Mouse (Mus musculus) embryonic facial prominence, embryonic 13.5 days (tissue): ENCODE results near the gene Gnaq. TPM values are rescaled to one million over a fixed set of nuclear protein-coding genes. Genes with fewer than 3 reads are reported as not detected.

Experiments used
- ATAC-seq: fragments of 200-750 bp; cut with Nextera tagmentation; 2 replicates; pipeline ENCODE4 v1.8.0; 2017; ENCODE audit warnings: low read depth; ENCODE audit not compliant: insufficient number of reproducible peaks, insufficient read depth, low FRiP score, low TSS enrichment
- H3K27ac ChIP-seq: fragments of 300-500 bp; sonication (generic); 2 replicates; pipeline ENCODE4 v1.5.1; 2015; ENCODE audit warnings: moderate library complexity, mild to moderate bottlenecking, inconsistent platforms
- H3K27me3 ChIP-seq: fragments of 300-500 bp; sonication (generic); 2 replicates; pipeline ENCODE4 v1.6.1; 2015; ENCODE audit warnings: mild to moderate bottlenecking, inconsistent platforms
- H3K36me3 ChIP-seq: fragments of 300-500 bp; sonication (generic); 2 replicates; pipeline ENCODE4 v1.6.1; 2015; ENCODE audit warnings: mild to moderate bottlenecking, inconsistent platforms
- H3K4me1 ChIP-seq: fragments of 300-500 bp; sonication (generic); 2 replicates; pipeline ENCODE4 v1.6.1; 2015; ENCODE audit warnings: inconsistent platforms
- H3K4me2 ChIP-seq: fragments of 300-500 bp; sonication (generic); 2 replicates; pipeline ENCODE4 v1.6.1; 2015; ENCODE audit warnings: moderate library complexity, mild to moderate bottlenecking, inconsistent platforms
- H3K4me3 ChIP-seq: fragments of 300-500 bp; sonication (generic); 2 replicates; pipeline ENCODE4 v1.5.1; 2015; ENCODE audit warnings: mild to moderate bottlenecking, inconsistent platforms
- H3K9ac ChIP-seq: fragments of 300-500 bp; sonication (generic); 2 replicates; pipeline ENCODE4 v1.6.1; 2015; ENCODE audit warnings: mild to moderate bottlenecking, inconsistent platforms
- H3K9me3 ChIP-seq: fragments of 300-500 bp; sonication (generic); 2 replicates; pipeline ENCODE4 v1.6.1; 2016; ENCODE audit warnings: inconsistent platforms
- WGBS: fragments of 180-500 bp; shearing (Covaris S2); methylation state at CpG from one replicate; pipeline ENCODE4 v1.1.7; 2015; ENCODE audit warnings: mixed read lengths; 5-methylcytosine and 5-hydroxymethylcytosine counted together
- polyA plus RNA-seq: library from polyadenylated mRNA; unstranded; fragments of >200 nt; fragmentation: Nextera tagmentation; extraction: Ambion mirVana; gene quantifications from 2 replicates; pipeline ENCODE4 v1.2.1, GENCODE M21; 2015

Gnaq gene
- polyA plus RNA-seq, 1 experiment from 2014 or later = 29.9 TPM

DNA sequence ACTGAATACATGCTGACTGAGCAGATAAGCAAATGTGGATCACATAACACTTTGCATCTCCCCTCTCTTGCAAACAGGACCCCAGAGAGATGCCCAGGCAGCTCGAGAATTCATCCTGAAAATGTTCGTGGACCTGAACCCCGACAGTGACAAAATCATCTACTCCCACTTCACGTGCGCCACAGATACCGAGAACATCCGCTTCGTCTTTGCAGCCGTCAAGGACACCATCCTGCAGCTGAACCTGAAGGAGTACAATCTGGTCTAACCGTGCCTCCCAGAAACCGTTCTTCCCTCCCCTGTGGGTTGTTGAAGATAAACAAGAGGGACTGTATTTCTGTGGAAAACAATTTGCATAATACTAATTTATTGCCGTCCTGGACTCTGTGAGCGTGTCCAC, 250.5 kb downstream of the Gnaq start:
- Histone ChIP-seq H3K36me3 (peaks cover 24% of the 10 kb centered on the region), H3K4me1 (no peaks in the 10 kb centered on the region), H3K9me3 (no peaks in the 10 kb centered on the region), H3K4me3 (no peak overlapping the region), H3K27me3 (no peaks in the 10 kb centered on the region), H3K9ac (no peak overlapping the region), H3K4me2 (no peak overlapping the region), H3K27ac (no peak overlapping the region)
- ATAC-seq = no peak
- 87% methylated on average over 13 of the region's 13 CpGs for WGBS

DNA sequence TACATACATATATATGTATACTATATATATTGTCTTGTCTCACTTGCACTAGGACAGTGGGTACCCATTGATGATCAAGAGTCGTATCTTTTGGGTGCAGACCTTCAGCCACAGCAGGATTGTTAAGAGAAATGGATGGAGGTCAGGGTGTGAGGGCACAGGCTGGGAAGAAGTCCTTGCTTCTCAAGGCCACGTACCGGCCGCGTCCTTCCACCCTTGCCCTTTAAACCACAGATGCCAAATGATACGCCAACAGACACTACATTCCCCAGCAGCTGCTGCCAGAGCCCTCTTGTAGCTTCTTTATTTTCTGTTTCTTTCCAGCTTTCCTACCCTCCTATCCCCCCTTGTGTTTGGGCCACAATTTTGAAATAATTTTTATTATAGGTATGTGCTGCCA, 251.5 kb downstream of the Gnaq start:
- no peak overlapping the region for H3K27ac ChIP-seq
- ATAC-seq = no peak
- WGBS = 91% methylated on average over 6 of the region's 6 CpGs
- no peak overlapping the region for H3K9ac ChIP-seq
- H3K27me3 ChIP-seq = no peaks in the 10 kb centered on the region
- H3K4me1 ChIP-seq = 0 out of 2 replicates have a peak, but pooled peaks cover 7% of the 10 kb centered on the region
- H3K9me3 ChIP-seq = no peaks in the 10 kb centered on the region
- no peak overlapping the region for H3K4me2 ChIP-seq
- no peak overlapping the region for H3K4me3 ChIP-seq
- H3K36me3 ChIP-seq = peaks cover 15% of the 10 kb centered on the region

DNA sequence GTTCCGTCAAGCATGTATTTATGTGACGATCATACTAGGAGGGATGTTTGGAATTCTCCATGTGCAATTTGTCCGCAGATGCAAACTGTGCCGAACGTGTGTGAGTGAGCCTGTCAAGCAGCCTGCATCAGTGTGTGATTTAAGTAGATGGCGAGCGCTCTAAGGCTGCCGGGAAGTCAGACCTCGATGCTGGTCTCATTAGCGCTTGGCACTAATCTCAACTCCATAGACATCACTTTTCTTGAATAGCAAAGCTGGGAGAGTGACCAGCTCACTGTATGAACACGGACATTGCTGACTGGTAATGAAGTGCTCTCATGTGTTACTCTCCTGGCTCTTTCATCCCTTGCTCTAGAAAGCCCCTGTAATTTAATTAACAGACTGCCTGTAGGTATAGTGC, 252.3 kb downstream of the Gnaq start:
- Histone ChIP-seq H3K36me3 (peaks cover 11% of the 10 kb centered on the region), H3K4me3 (no peak overlapping the region), H3K4me2 (no peak overlapping the region), H3K27ac (no peak overlapping the region), H3K27me3 (no peaks in the 10 kb centered on the region), H3K9ac (no peak overlapping the region), H3K4me1 (0 out of 2 replicates have a peak, but pooled peaks cover 8% of the 10 kb centered on the region), H3K9me3 (no peaks in the 10 kb centered on the region)
- ATAC-seq = no peak
- 76% methylated on average over 11 of the region's 11 CpGs for WGBS

DNA sequence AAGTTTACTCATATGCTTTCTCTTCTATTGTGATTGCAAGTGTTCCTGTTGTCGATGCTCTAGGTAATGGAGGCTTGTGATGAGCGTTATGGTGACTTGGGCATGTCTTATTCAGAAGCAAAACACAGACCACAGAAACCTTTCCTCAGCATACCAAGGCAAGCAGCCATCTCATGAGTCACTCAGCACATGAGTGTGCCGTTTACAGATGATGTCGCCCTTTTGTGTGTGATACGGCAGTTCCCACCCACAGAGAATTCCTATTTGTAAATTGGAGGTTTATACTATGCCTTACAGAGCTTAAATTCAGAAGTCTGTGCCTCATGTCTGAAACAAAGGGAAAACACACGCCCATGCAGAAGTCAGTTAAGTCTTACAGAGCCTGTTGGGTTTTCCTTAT, 253.9 kb downstream of the Gnaq start:
- peaks cover 11% of the 10 kb centered on the region for H3K36me3 ChIP-seq
- no peak overlapping the region for H3K27ac ChIP-seq
- H3K4me1 ChIP-seq = 0 out of 2 replicates have a peak, but pooled peaks cover 8% of the 10 kb centered on the region
- no peak overlapping the region for H3K4me3 ChIP-seq
- H3K9ac ChIP-seq = no peak overlapping the region
- H3K9me3 ChIP-seq = no peaks in the 10 kb centered on the region
- no peak overlapping the region for H3K4me2 ChIP-seq
- H3K27me3 ChIP-seq = no peaks in the 10 kb centered on the region
- no peak for ATAC-seq
- WGBS = 81% methylated on average over 6 of the region's 6 CpGs

DNA sequence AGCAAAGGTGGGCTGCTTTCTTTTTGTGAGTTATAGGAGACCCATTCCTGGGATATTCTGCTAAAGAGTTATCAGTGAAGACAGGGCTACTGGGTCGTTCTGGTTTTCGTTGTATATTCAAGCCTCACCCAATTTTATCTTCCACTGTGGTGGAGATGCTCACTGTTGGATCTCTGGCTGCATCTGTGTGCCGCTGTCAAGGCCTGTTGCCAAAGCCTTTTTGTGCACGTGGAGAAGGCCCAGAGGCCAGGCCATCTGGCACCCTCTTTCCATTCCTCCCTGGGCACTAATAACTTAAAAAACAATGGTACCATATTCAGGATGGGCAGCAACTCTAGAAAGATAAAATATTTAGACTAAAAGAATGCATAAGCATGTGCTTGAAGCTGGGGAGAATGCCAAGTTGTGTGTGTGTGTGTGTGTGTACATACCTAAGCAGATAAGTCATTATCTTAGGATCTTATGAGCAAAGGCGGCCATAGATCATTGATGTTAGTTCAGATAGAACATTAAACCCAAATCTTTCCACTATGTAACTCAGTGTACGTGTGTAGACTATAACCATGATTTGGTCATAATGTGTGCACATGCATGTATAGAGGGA, 257.7 kb downstream of the Gnaq start:
- 89% methylated on average over 6 of the region's 6 CpGs for WGBS
- peaks cover 11% of the 10 kb centered on the region; the same call in 1 of the 2 replicates for H3K36me3 ChIP-seq
- 0 out of 2 replicates have a peak, but pooled peaks cover 8% of the 10 kb centered on the region for H3K4me1 ChIP-seq
- no peak overlapping the region for H3K9ac ChIP-seq
- H3K4me2 ChIP-seq = no peak overlapping the region
- no peak for ATAC-seq
- H3K27me3 ChIP-seq = no peaks in the 10 kb centered on the region
- H3K9me3 ChIP-seq = no peaks in the 10 kb centered on the region
- H3K4me3 ChIP-seq = no peak overlapping the region
- H3K27ac ChIP-seq = no peak overlapping the region

DNA sequence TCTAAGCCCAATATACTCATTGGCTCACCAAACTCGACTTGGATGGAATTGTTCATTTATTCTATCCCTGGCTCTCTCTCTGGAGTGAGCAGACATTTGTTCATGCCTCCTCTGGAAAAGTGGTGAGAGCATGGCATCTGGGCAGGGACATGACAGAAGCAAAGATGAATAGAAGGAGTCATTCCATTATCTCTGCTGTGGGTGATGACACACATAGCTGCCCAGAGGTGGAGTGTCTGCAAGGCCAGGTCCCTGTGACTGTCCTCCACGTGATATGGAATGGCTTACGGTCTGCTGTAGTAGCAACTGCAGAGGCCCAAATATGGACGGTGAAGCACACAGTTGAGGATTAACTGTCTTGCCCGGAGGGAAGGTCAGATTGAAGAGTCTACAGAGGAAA, 261.8 kb downstream of the Gnaq start:
- no peaks in the 10 kb centered on the region for H3K9me3 ChIP-seq
- no peak overlapping the region for H3K4me3 ChIP-seq
- no peaks in the 10 kb centered on the region for H3K27me3 ChIP-seq
- no peak overlapping the region for H3K4me2 ChIP-seq
- H3K9ac ChIP-seq = no peak overlapping the region
- no peak overlapping the region for H3K27ac ChIP-seq
- 0 out of 2 replicates have a peak, but pooled peaks cover 4% of the 10 kb centered on the region for H3K36me3 ChIP-seq
- 88% methylated on average over 5 of the region's 5 CpGs for WGBS
- ATAC-seq = no peak
- no peaks in the 10 kb centered on the region for H3K4me1 ChIP-seq

DNA sequence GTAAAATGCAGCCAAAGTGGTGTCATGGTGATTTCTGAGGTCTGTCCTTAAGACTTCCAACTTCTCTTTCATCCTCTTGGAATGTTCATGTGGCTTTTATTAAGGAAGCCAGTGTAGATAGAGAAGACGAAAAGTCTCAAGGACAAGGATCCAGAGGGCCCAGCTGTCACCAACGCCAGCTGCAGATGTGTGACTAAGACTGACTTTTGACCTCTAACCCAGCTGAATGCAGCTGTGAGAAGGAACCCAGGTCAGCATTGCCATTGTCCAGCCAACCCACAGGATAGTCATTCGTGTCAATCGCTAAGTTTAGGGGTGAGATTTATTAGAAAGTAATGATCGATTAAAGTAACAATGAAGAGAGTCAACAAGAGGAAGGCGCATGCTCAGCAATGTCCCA, 270.5 kb downstream of the Gnaq start:
- Histone ChIP-seq H3K4me3 (no peak overlapping the region), H3K9me3 (no peaks in the 10 kb centered on the region), H3K4me1 (no peaks in the 10 kb centered on the region), H3K4me2 (no peak overlapping the region), H3K27ac (no peak overlapping the region), H3K9ac (no peak overlapping the region), H3K36me3 (no peaks in the 10 kb centered on the region), H3K27me3 (no peaks in the 10 kb centered on the region)
- no peak for ATAC-seq
- 65% methylated on average over 6 of the region's 6 CpGs for WGBS

DNA sequence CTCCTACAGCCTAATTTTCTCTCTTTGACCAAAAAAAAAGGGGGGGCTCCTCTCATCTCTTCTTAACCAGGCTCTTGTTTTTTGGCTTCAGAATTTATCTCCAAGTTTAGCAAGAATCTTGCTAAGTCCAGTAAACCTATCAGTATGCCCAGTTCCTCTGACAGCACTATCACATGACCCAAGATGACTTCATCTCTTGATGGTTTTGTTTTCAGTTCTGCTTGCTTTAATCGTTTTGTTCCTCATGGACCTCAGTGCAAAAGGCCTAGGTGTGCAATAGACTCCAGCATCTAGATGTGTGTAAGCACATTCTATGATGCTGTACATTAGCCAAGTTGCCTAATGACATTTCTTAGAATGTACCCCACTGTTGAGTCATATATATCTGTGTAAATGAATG, 275.1 kb downstream of the Gnaq start:
- H3K9ac ChIP-seq = no peak overlapping the region
- no peak overlapping the region for H3K4me3 ChIP-seq
- H3K4me1 ChIP-seq = no peaks in the 10 kb centered on the region
- H3K9me3 ChIP-seq = no peaks in the 10 kb centered on the region
- H3K27me3 ChIP-seq = no peaks in the 10 kb centered on the region
- no peaks in the 10 kb centered on the region for H3K36me3 ChIP-seq
- 69% methylated on average over 1 of the region's 1 CpGs for WGBS
- no peak overlapping the region for H3K4me2 ChIP-seq
- H3K27ac ChIP-seq = no peak overlapping the region
- ATAC-seq = no peak

DNA sequence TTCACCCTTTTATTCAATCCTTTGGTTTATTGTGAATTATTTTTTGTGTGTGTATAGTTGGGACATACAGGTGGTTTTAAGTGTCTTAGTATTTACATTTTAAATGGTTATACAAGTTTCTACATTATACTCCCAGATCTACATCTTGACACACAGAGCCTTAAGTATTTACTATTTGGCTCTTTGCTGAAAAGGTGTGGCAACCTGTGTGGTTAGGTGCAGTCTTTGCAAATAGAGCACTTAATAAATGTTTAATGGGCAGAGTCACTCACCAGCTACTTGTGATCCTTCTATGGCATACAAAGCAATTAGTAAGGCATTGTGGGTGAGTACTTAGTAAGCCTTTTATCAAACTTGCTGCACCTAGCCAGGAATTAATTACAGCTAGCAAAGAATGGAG, 278.7 kb downstream of the Gnaq start:
- Histone ChIP-seq H3K4me2 (no peak overlapping the region), H3K27me3 (no peaks in the 10 kb centered on the region), H3K36me3 (no peaks in the 10 kb centered on the region), H3K9me3 (no peaks in the 10 kb centered on the region), H3K9ac (no peak overlapping the region), H3K27ac (no peak overlapping the region), H3K4me3 (no peak overlapping the region), H3K4me1 (no peaks in the 10 kb centered on the region)
- no peak for ATAC-seq

DNA sequence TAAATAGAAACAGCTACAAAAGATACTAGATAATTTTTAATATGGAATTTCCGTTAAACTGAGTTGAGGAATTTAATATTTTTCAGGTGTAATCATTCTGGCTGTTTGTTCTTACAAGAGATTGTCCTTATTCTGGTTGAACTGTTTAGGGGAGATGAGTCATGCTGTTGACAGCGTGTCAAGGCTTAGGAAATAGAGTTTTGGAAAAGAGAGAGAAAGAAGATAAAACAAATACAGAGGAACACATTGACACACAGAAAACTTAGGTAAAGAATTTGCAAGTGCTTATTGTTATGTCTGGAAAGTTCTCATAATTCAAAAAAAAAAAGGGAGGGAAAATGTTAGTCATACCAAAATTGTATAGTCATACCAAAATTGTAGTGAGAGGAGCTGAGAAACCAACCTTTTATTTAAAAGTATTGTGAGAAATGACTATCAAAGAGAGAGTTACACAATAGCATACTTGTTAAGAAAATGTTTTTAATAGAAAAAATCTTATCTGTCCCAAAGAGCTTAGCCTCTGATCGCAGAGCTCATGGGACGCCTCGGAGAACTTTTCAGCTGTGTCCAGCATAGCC, 285.5 kb downstream of the Gnaq start:
- Histone ChIP-seq H3K36me3 (no peaks in the 10 kb centered on the region), H3K4me3 (no peak overlapping the region), H3K27me3 (no peaks in the 10 kb centered on the region), H3K9me3 (no peaks in the 10 kb centered on the region), H3K9ac (no peak overlapping the region), H3K4me2 (no peak overlapping the region), H3K4me1 (no peaks in the 10 kb centered on the region), H3K27ac (no peak overlapping the region)
- no peak for ATAC-seq
- 79% methylated on average over 5 of the region's 5 CpGs for WGBS

DNA sequence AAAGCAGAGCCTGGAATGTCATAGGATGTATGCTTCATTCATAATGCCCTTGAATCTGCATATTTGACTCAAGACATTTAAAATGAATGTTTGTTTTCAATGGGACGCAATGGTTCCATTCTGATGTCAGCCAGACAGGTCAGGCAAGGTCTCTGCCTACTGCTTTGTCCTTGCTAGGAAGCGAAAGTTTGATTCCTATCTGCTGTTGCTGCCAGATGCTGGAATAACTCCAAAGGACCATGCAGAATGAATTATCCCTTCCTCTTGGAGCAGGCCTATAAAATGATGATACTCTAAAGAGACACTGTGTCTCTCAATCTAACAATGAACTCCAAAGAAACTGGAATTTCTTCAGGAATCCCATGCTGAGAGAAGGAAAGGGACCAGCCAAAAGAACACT, 293.0 kb downstream of the Gnaq start:
- no peak overlapping the region for H3K4me2 ChIP-seq
- H3K9ac ChIP-seq = no peak overlapping the region
- no peaks in the 10 kb centered on the region for H3K4me1 ChIP-seq
- ATAC-seq = no peak
- H3K4me3 ChIP-seq = no peak overlapping the region
- H3K36me3 ChIP-seq = no peaks in the 10 kb centered on the region
- 71% methylated on average over 2 of the region's 2 CpGs for WGBS
- no peaks in the 10 kb centered on the region for H3K27me3 ChIP-seq
- no peak overlapping the region for H3K27ac ChIP-seq
- H3K9me3 ChIP-seq = peaks cover 14% of the 10 kb centered on the region

DNA sequence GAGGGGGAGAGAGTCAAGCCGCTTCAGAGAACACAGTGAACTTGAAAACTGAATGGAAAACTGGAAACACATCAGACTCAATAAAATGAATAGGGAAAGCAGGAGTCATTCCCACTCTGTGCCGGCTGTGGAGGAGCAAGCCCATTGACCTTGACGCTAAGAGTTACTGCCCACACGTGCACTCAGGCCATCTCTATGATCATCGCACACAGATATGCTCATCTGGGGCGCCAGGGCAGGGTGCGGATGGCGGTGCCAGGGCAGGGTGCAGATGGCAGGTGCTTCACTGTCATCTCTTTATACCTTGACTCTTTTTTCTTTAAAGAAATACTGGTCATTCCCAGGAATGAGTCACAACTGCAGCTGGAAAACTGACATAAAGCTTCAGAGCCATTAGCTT, 298.7 kb downstream of the Gnaq start:
- no peaks in the 10 kb centered on the region for H3K36me3 ChIP-seq
- H3K9me3 ChIP-seq = peaks cover 14% of the 10 kb centered on the region
- peaks cover 15% of the 10 kb centered on the region for H3K4me1 ChIP-seq
- H3K4me2 ChIP-seq = no peak overlapping the region
- no peak for ATAC-seq
- peaks cover 30% of the 10 kb centered on the region for H3K27me3 ChIP-seq
- H3K4me3 ChIP-seq = no peak overlapping the region
- 85% methylated on average over 8 of the region's 8 CpGs for WGBS
- H3K9ac ChIP-seq = no peak overlapping the region
- no peak overlapping the region for H3K27ac ChIP-seq
